Mouse (Mus musculus) frontal cortex, postnatal 36 days (tissue): ENCODE measurements at regions not wholly inside any gene's neighbourhood (a gene's known extent, or its start where the extent isn't known, plus 50 kb on each side); places are given as distances from the start of the nearest gene placed in this dataset.

Source experiments
- DNase-seq, 2 experiments: peaks; one replicate each; pipeline ENCODE4 v3.0.0; 2022; ENCODE audit warnings: low spot score in 2 of 2

GRCm38 (mm10) chr12:78098765-78099194 is 95.3 kb upstream of the Gm6657 start:
- DNase-seq, result peak; percentile 82 to 83

- DNase-seq, result peak in 1 of 2 experiments; percentile 18
Measured at GRCm38 (mm10) chr12:78099761-78100160, 94.3 kb upstream of the Gm6657 start.

GRCm38 (mm10) chr12:78100756-78101155 is 93.3 kb upstream of the Gm6657 start:
- no peak for DNase-seq

- DNase-seq, result no peak
Measured at GRCm38 (mm10) chr12:78109931-78110330, 84.1 kb upstream of the Gm6657 start.

GRCm38 (mm10) chr12:78118131-78118530 is 75.9 kb upstream of the Gm6657 start:
- DNase-seq, result no peak

GRCm38 (mm10) chr12:78119246-78119645 is 74.8 kb upstream of the Gm6657 start:
- DNase-seq, result no peak

GRCm38 (mm10) chr12:78119855-78120254 is 74.2 kb upstream of the Gm6657 start:
- DNase-seq, result no peak

- no peak for DNase-seq
Measured at GRCm38 (mm10) chr12:78129130-78129845, 64.8 kb upstream of the Gm6657 start.

- no peak for DNase-seq
Measured at GRCm38 (mm10) chr12:78132016-78132797, 61.8 kb upstream of the Gm6657 start.

GRCm38 (mm10) chr12:78133341-78133740 is 60.7 kb upstream of the Gm6657 start:
- DNase-seq, result peak; percentile 10 to 11

- DNase-seq, result no peak
Measured at GRCm38 (mm10) chr12:78133984-78134383, 60.1 kb upstream of the Gm6657 start.

GRCm38 (mm10) chr12:78137196-78137595 is 56.8 kb upstream of the Gm6657 start:
- peak in 1 of 2 experiments; percentile 21 for DNase-seq

- no peak for DNase-seq
Measured at GRCm38 (mm10) chr12:78138467-78138866, 55.6 kb upstream of the Gm6657 start.
